In genomic region chr13:109491829-109492228, GRCm38 (mm10) we compare ENCODE assay signal across 17 mouse cellular contexts.
"Had no signal": no experiment of that assay in that cellular context is flagged by ENCODE, and none has a peak within 500 bp of the region (broad histone marks: within the 10 kb centered on the region; RNA-seq: fewer than 3 reads in every experiment).

No protein-coding gene starts in this region.

- H3K4me3 ChIP-seq: lung, embryonic 15.5 days; myocyte; neural tube, embryonic 13.5 days had no signal

- ATAC-seq: midbrain, embryonic 16.5 days had no signal

- H3K36me3 ChIP-seq: lung, embryonic 15.5 days; neural tube, embryonic 13.5 days had no signal

- H3K27ac ChIP-seq: liver, embryonic 14.5 days; lung, embryonic 15.5 days; neural tube, embryonic 13.5 days had no signal

- H3K27me3 ChIP-seq: lung, embryonic 15.5 days; neural tube, embryonic 13.5 days had no signal

- H3K4me2 ChIP-seq: lung, embryonic 15.5 days; midbrain, embryonic 11.5 days; neural tube, embryonic 13.5 days had no signal

- H3K9ac ChIP-seq: liver, embryonic 14.5 days; lung, embryonic 15.5 days; neural tube, embryonic 13.5 days had no signal

- DNase-seq: kidney, adult 9 months; kidney, postnatal 14 days; kidney, postnatal 4 days; lung, adult 18-20 months; lung, postnatal 10 days; lung, postnatal 36 days; retina, postnatal 1 day; right cerebral cortex, postnatal 25 days; spleen, adult 18-20 months; thymus, adult 18-20 months; thymus, postnatal 36 days had no signal

- H3K9me3 ChIP-seq: lung, embryonic 15.5 days; neural tube, embryonic 13.5 days had no signal
